Mouse (Mus musculus): ENCODE results near the gene Lsm6.
"Not testable (repeated sequence)": the region's sequence is repeated elsewhere in the genome, so short reads cannot be mapped to it uniquely, and the experiment has no call there.

- TF ChIP-seq CTCF (IDR thresholded peaks at IDR 0.05; ENCODE audit: insufficient read depth, low read length); POLR2A (IDR thresholded peaks at IDR 0.05; ENCODE audit: borderline replicate concordance, extremely low read depth, low read depth, low read length): not testable (repeated sequence)
These were observed 967 bp downstream of the Lsm6 start for GRCm38 (mm10) chr8:78819973-78820372.
